Mouse (Mus musculus) ES-CJ7 (cell line): ENCODE measurements around the gene Med27.
"Not testable (repeated sequence)": the region's sequence is repeated elsewhere in the genome, so short reads cannot be mapped to it uniquely, and the experiment has no call there.

Experiments used
- DNase-seq: peaks from one replicate; pipeline ENCODE4 v3.0.0; 2011; ENCODE audit warnings: low read depth, low spot score

Med27 gene

GRCm38 (mm10) chr2:29516621-29517170, 170.1 kb downstream of the Med27 start:
- no peak for DNase-seq

- DNase-seq: no peak
Measured at GRCm38 (mm10) chr2:29519402-29519801, 172.8 kb downstream of the Med27 start.

- no peak for DNase-seq
Measured at GRCm38 (mm10) chr2:29520206-29520605, 173.6 kb downstream of the Med27 start.

- DNase-seq: no peak
Measured at GRCm38 (mm10) chr2:29521486-29521885, 174.9 kb downstream of the Med27 start.

GRCm38 (mm10) chr2:29523918-29524811, 177.5 kb downstream of the Med27 start:
- no peak for DNase-seq

GRCm38 (mm10) chr2:29525273-29525805, 178.7 kb downstream of the Med27 start:
- no peak for DNase-seq

- DNase-seq: no peak
Measured at GRCm38 (mm10) chr2:29526266-29526665, 179.6 kb downstream of the Med27 start.

GRCm38 (mm10) chr2:29527480-29527879, 180.9 kb downstream of the Med27 start:
- DNase-seq: peak; percentile 55

- no peak for DNase-seq
Measured at GRCm38 (mm10) chr2:29528811-29529210, 182.2 kb downstream of the Med27 start.

- not testable (repeated sequence) for DNase-seq
Measured at GRCm38 (mm10) chr2:29529788-29530187, 183.2 kb downstream of the Med27 start.

- no peak for DNase-seq
Measured at GRCm38 (mm10) chr2:29532173-29532572, 185.6 kb downstream of the Med27 start.

GRCm38 (mm10) chr2:29532921-29533320, 186.3 kb downstream of the Med27 start:
- DNase-seq: no peak

GRCm38 (mm10) chr2:29535566-29536244, 189.1 kb downstream of the Med27 start:
- DNase-seq: no peak

GRCm38 (mm10) chr2:29536481-29536880, 189.9 kb downstream of the Med27 start:
- DNase-seq: no peak

GRCm38 (mm10) chr2:29537334-29537733, 190.7 kb downstream of the Med27 start:
- peak; percentile 46 for DNase-seq

- no peak for DNase-seq
Measured at GRCm38 (mm10) chr2:29542039-29542438, 195.4 kb downstream of the Med27 start.

- DNase-seq: no peak
Measured at GRCm38 (mm10) chr2:29546571-29546970, 200.0 kb downstream of the Med27 start.

GRCm38 (mm10) chr2:29551816-29552585, 205.4 kb downstream of the Med27 start:
- DNase-seq: peak; percentile 87

GRCm38 (mm10) chr2:29553945-29554634, 207.5 kb downstream of the Med27 start:
- peak; percentile 65 for DNase-seq

- DNase-seq: no peak
Measured at GRCm38 (mm10) chr2:29558561-29558960, 211.9 kb downstream of the Med27 start.

GRCm38 (mm10) chr2:29559955-29560354, 213.3 kb downstream of the Med27 start:
- DNase-seq: no peak
